Mouse (Mus musculus): ENCODE data around the gene Rasl12.

GRCm38 (mm10) chr9:65422760-65423501, 24.6 kb downstream of the Rasl12 start, which contains the start of gene Slc51b:
- TF ChIP-seq CTCF (IDR thresholded peaks at IDR 0.05; ENCODE audit: low read depth) (no peak), EP300 (IDR thresholded peaks at IDR 0.05; ENCODE audit: low read depth) (no peak)
